Mouse (Mus musculus): ENCODE results near the gene Susd1.
A peak's percentile ranks its signal among the peaks of the same experiment; 100 is the strongest.

The Susd1 gene

GRCm38 (mm10) chr4:59340046-59340445 lies 98.4 kb downstream of the Susd1 start:
- DNase-seq (ENCODE audit: low spot score) = no peak

GRCm38 (mm10) chr4:59338896-59339535 lies 99.4 kb downstream of the Susd1 start:
- DNase-seq (ENCODE audit: low spot score) = no peak

- no peak for DNase-seq (ENCODE audit: low spot score)
Observed at GRCm38 (mm10) chr4:59337533-59337885, 100.9 kb downstream of the Susd1 start.

- no peak for DNase-seq (ENCODE audit: low spot score)
Observed at GRCm38 (mm10) chr4:59336846-59337532, 101.4 kb downstream of the Susd1 start.

GRCm38 (mm10) chr4:59336439-59336809 lies 102.0 kb downstream of the Susd1 start:
- DNase-seq (ENCODE audit: low spot score) = no peak

GRCm38 (mm10) chr4:59335616-59336438 lies 102.6 kb downstream of the Susd1 start:
- no peak for DNase-seq (ENCODE audit: low spot score)

GRCm38 (mm10) chr4:59335101-59335500 lies 103.3 kb downstream of the Susd1 start:
- no peak for DNase-seq (ENCODE audit: low spot score)

- no peak for DNase-seq (ENCODE audit: low spot score)
Observed at GRCm38 (mm10) chr4:59334236-59334635, 104.2 kb downstream of the Susd1 start.

GRCm38 (mm10) chr4:59333424-59333895 lies 105.0 kb downstream of the Susd1 start:
- no peak for DNase-seq (ENCODE audit: low spot score)

- no peak for DNase-seq (ENCODE audit: low spot score)
Observed at GRCm38 (mm10) chr4:59332691-59333423, 105.6 kb downstream of the Susd1 start.

GRCm38 (mm10) chr4:59332089-59332488 lies 106.3 kb downstream of the Susd1 start:
- no peak for DNase-seq (ENCODE audit: low spot score)

- DNase-seq (ENCODE audit: low spot score) = peak; percentile 45
Observed at GRCm38 (mm10) chr4:59331633-59332032, 106.8 kb downstream of the Susd1 start.

GRCm38 (mm10) chr4:59330961-59331604 lies 107.3 kb downstream of the Susd1 start:
- DNase-seq (ENCODE audit: low spot score) = no peak

GRCm38 (mm10) chr4:59329461-59330304 lies 108.8 kb downstream of the Susd1 start:
- DNase-seq (ENCODE audit: low spot score) = no peak

- DNase-seq (ENCODE audit: low spot score) = no peak
Observed at GRCm38 (mm10) chr4:59328821-59329220, 109.6 kb downstream of the Susd1 start.

GRCm38 (mm10) chr4:59327986-59328385 lies 110.4 kb downstream of the Susd1 start:
- no peak for DNase-seq (ENCODE audit: low spot score)

- no peak for DNase-seq (ENCODE audit: low spot score)
Observed at GRCm38 (mm10) chr4:59326031-59326760, 112.2 kb downstream of the Susd1 start.

- DNase-seq (ENCODE audit: low spot score) = no peak
Observed at GRCm38 (mm10) chr4:59324317-59324716, 114.1 kb downstream of the Susd1 start.

GRCm38 (mm10) chr4:59323231-59323651 lies 115.2 kb downstream of the Susd1 start:
- DNase-seq (ENCODE audit: low spot score) = no peak

GRCm38 (mm10) chr4:59322733-59323132 lies 115.7 kb downstream of the Susd1 start:
- no peak for DNase-seq (ENCODE audit: low spot score)

All from urinary bladder, postnatal 10 days (tissue).